Mouse (Mus musculus) liver, embryonic 14.5 days (tissue): ENCODE results near the gene Ehf.

ENCODE experiments used
- CTCF ChIP-seq: IDR thresholded peaks from 2 replicates; pipeline ENCODE4 v1.5.1; 2016; ENCODE audit warnings: antibody characterized with exemption, low read depth, control low read depth
- EP300 ChIP-seq: IDR thresholded peaks from 2 replicates; pipeline ENCODE4 v1.6.1; 2016; ENCODE audit warnings: antibody characterized with exemption, low read depth

GRCm38 (mm10) chr2:103314002-103314401, 10.9 kb upstream of the Ehf start:
- TF ChIP-seq CTCF (no peak), EP300 (no peak)
